Mouse (Mus musculus): ENCODE results near the gene Wnt3a.

DNA sequence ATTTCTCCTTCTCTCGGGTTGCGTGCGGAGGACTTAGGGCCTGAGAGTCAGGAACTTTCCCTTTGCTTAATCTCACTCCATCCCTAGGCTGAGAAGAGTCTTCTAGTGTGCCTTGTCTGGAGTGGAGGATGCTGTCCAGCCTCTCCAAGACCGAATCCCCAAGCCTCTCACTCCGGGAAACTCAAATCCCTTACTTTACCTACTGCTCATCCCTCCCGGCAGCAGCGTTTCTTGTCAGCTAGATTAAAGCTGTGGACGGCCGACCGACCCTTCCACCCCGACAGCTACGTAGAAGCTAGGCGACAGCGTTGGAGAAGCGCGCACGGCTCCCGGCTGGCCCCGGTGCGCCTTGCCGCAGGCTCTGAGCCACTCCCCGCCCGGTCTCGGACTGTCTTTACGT, 846 bp downstream of the Wnt3a start:
- no peak for TF ChIP-seq CTCF (IDR thresholded peaks at IDR 0.05; ENCODE audit: extremely low read depth, insufficient read length, insufficient replicate concordance, low read depth, low read length)
- TF ChIP-seq POLR2A (IDR thresholded peaks at IDR 0.05; ENCODE audit: low read depth, low read length): no peak

Measured in small intestine, adult 2 months (tissue).